Mouse (Mus musculus) hindbrain, embryonic 15.5 days (tissue): Measurements from ENCODE around the gene Nav1. TPM values are rescaled to one million over a fixed set of nuclear protein-coding genes. Genes with fewer than 3 reads are reported as not detected.
A peak's percentile ranks its signal among the peaks of the same experiment; 100 is the strongest.

Experiments
- ATAC-seq: fragments of 200-750 bp; cut with Nextera tagmentation; 2 replicates; pipeline ENCODE4 v1.8.0; 2017; ENCODE audit warnings: low read depth, moderate number of reproducible peaks, moderate TSS enrichment; ENCODE audit not compliant: low FRiP score
- H3K27ac ChIP-seq: fragments of 300-500 bp; sonication (generic); replicated peaks from 2 replicates; pipeline ENCODE4 v1.5.1; 2015; ENCODE audit warnings: mild to moderate bottlenecking, inconsistent platforms
- H3K27me3 ChIP-seq: fragments of 300-500 bp; sonication (generic); 2 replicates; pipeline ENCODE4 v1.6.1; 2015; ENCODE audit warnings: control low read depth, inconsistent platforms
- H3K36me3 ChIP-seq: fragments of 300-500 bp; sonication (generic); 2 replicates; pipeline ENCODE4 v1.6.1; 2015; ENCODE audit warnings: control low read depth, inconsistent platforms
- H3K4me1 ChIP-seq: fragments of 300-500 bp; sonication (generic); replicated peaks from 2 replicates; pipeline ENCODE4 v1.6.1; 2015; ENCODE audit warnings: control low read depth, inconsistent platforms
- H3K4me2 ChIP-seq: fragments of 300-500 bp; sonication (generic); 2 replicates; pipeline ENCODE4 v1.6.1; 2015; ENCODE audit warnings: moderate library complexity, mild to moderate bottlenecking, inconsistent platforms
- H3K4me3 ChIP-seq: fragments of 300-500 bp; sonication (generic); 2 replicates; pipeline ENCODE4 v1.5.1; 2015; ENCODE audit warnings: mild to moderate bottlenecking, inconsistent platforms
- H3K9ac ChIP-seq: fragments of 300-500 bp; sonication (generic); 2 replicates; pipeline ENCODE4 v1.6.1; 2015; ENCODE audit warnings: inconsistent platforms
- H3K9me3 ChIP-seq: fragments of 300-500 bp; sonication (generic); 2 replicates; pipeline ENCODE4 v1.6.1; 2016; ENCODE audit warnings: control low read depth, inconsistent platforms
- WGBS: fragments of 180-500 bp; shearing (Covaris S2); methylation state at CpG from one replicate; pipeline ENCODE4 v1.1.7; 2015; 5-methylcytosine and 5-hydroxymethylcytosine counted together
- polyA plus RNA-seq: library from polyadenylated mRNA; unstranded; fragments of >200 nt; fragmentation: Nextera tagmentation; extraction: Ambion mirVana; gene quantifications from 2 replicates; pipeline ENCODE4 v1.2.1, GENCODE M21; 2015

The Nav1 gene
- polyA plus RNA-seq, result 47.8 and 51.3 TPM in 2 replicates

DNA sequence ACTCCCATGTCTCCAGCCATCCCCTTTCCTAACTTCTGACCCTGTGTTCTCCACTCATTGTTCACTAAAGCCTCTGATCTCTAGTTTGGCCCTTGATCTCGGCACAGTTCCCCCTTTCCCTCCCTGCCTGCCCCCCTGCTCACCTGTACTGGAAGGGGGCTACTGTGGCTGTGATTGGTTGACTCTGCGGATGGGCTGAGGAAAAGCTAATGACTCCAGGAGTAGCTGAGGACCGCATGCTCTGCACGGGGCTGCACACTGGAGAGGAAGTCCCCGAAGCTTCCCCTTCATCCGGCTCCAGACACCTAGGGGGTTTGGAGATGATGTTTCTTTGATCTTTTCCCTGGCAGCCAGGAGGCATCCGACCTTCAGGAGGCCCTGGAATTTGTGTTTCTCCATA is at the start of gene Nav1:
Gene Nav1 (minus strand): TSS at position 277 of the 400 bp plus-strand sequence.
- Histone ChIP-seq H3K27ac (no peak within 1 kb of the TSS), H3K4me1 (peaks cover 17% of the 10 kb centered on the region), H3K36me3 (no peaks in the 10 kb centered on the region), H3K4me2 (no peak within 1 kb of the TSS), H3K9ac (no peak within 1 kb of the TSS), H3K27me3 (no peaks in the 10 kb centered on the region), H3K9me3 (no peaks in the 10 kb centered on the region), H3K4me3 (no peak within 1 kb of the TSS)
- ATAC-seq, result no peak
- WGBS, result 44% methylated on average over 7 of the region's 7 CpGs

- Histone ChIP-seq H3K4me3 (no peak overlapping the region), H3K4me2 (no peak overlapping the region), H3K36me3 (no peaks in the 10 kb centered on the region), H3K9ac (no peak overlapping the region), H3K9me3 (0 out of 2 replicates have a peak, but pooled peaks cover 3% of the 10 kb centered on the region), H3K4me1 (peaks cover under 1% of the 10 kb centered on the region), H3K27ac (no peak overlapping the region), H3K27me3 (no peaks in the 10 kb centered on the region)
- WGBS, result 89% methylated on average over 6 of the region's 6 CpGs
- no peak for ATAC-seq
Observed at GRCm38 (mm10) chr1:135653909-135654308, 46.8 kb upstream of the Nav1 start.

DNA sequence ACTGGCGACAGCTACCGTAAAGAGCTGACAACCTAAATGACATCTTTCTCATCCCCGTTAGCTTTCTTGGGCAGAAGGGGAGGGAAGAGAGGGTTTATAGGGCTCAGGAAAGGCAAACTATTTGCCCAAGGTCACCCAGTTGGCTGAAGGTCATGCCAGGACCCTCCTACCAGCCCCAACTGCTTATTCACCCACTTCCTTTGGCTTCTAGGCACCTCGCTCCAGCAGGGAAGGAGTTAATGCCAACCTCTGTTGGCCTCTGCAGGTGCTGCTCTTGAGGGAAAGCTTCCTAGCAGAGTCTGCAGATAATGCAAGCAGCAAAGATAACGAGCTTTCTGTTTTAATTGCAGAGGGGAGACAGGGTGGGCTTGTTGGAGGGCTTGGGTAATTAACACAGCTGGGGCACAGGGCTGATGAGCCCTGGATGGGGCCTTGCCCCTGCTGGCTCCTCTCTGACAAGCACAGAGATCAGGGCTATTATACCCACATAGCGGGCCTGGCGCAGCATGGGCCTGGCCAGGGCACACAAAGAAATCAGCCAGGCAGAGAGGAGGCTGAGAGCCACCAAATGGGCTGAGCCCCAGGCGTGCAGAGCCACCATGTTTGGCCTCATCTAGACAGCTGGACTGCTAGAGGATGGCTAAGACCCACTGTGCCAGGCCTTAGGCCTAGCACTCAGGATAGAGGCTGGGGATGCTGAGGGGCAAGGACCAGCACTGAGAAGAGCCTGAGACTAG is 38.5 kb upstream of the Nav1 start:
- Histone ChIP-seq H3K9me3 (no peaks in the 10 kb centered on the region), H3K4me1 (peaks cover 17% of the 10 kb centered on the region), H3K9ac (no peak overlapping the region), H3K27ac (peak overlapping the region; percentile 71), H3K36me3 (no peaks in the 10 kb centered on the region), H3K4me3 (no peak overlapping the region), H3K27me3 (no peaks in the 10 kb centered on the region), H3K4me2 (no peak overlapping the region)
- peak; percentile 87 for ATAC-seq
- WGBS, result 51% methylated on average over 8 of the region's 8 CpGs

DNA sequence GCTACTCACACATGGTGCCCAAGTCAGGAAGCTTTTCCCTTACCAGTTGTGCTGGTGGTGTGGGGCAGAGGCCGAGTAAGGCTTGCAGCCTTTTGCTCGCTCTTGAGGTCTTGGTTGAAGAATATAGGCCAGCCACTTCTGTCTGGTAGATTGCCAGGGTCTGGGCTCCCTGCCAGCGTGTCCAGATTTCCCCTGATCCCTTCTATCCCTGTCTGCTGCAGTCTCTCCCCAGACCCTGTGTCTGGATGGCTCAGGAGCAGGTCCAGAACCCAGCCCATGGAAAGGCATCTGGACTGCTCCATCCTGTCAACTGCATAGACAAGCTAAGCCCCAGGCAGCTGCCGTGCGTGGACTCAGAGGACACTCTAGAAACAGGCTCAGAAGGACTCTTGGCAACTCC is 37.0 kb upstream of the Nav1 start:
- Histone ChIP-seq H3K4me3 (no peak overlapping the region), H3K9ac (no peak overlapping the region), H3K9me3 (no peaks in the 10 kb centered on the region), H3K27ac (no peak overlapping the region), H3K4me1 (peaks cover 17% of the 10 kb centered on the region), H3K36me3 (no peaks in the 10 kb centered on the region), H3K4me2 (no peak overlapping the region), H3K27me3 (no peaks in the 10 kb centered on the region)
- WGBS, result 62% methylated on average over 5 of the region's 5 CpGs
- ATAC-seq, result no peak

DNA sequence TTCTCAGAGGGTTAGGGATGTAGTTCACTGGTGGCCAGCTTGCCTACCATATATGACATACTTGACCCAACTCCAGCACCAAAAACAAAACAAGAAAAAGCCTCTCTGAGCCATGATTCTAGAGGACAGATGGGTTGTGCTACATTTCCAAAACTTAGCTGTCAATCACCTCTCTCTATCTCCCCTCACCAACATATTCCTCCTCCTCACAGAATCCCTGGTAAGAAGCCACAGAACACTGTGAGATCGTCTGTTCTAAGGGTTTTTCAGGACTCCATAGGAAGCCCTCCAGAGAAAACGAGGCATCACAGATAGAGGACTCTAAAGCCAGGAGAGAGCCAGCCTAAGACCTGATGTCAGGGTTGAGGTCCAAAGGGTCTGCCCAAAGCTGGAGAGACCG is 36.6 kb upstream of the Nav1 start:
- WGBS, result 75% methylated on average over 3 of the region's 3 CpGs
- Histone ChIP-seq H3K27ac (no peak overlapping the region), H3K4me1 (peaks cover 17% of the 10 kb centered on the region), H3K27me3 (no peaks in the 10 kb centered on the region), H3K9ac (no peak overlapping the region), H3K9me3 (no peaks in the 10 kb centered on the region), H3K4me2 (no peak overlapping the region), H3K4me3 (no peak overlapping the region), H3K36me3 (no peaks in the 10 kb centered on the region)
- no peak for ATAC-seq

DNA sequence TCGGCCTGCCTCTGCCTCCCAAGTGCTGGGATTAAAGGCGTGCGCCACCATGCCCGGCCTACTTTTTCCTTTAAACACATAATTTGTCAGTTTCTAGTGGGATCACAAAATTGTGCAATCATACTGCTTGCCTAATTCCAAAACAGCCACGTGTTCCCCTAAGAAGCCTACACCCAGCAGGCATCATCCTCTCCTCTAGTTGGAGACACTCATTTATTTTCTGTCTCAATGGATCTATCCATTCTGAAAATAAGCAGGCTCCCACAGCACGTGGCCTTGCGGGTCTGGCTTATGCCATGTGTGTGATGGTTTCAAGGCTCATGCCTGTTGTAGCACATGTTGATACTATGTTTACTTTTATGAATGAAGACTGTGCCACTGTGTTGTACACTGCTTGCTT is 32.8 kb upstream of the Nav1 start:
- 88% methylated on average over 7 of the region's 7 CpGs for WGBS
- Histone ChIP-seq H3K4me1 (peaks cover 35% of the 10 kb centered on the region), H3K4me2 (no peak overlapping the region), H3K27ac (no peak overlapping the region), H3K9ac (no peak overlapping the region), H3K9me3 (no peaks in the 10 kb centered on the region), H3K36me3 (no peaks in the 10 kb centered on the region), H3K4me3 (no peak overlapping the region), H3K27me3 (no peaks in the 10 kb centered on the region)
- ATAC-seq, result no peak

DNA sequence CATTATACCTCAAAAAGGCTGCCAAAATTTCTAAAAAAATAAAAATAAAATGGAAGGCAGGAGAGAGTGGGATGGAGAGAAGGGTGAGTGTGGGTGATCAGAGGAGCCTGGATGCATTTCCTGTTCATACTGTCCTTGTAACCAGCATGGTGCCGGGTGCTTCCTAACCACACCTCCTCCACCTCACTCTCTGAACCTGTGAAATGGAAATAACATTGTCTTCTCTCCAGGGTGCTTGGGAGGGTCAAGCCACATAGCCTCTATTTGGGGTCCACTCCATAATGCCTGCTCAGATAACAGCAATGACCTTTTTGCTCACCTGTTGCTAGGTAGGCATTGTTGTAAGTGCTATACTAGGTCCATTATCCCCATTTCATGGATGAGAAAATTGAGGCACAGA is 32.0 kb upstream of the Nav1 start:
- Histone ChIP-seq H3K4me3 (no peak overlapping the region), H3K9ac (no peak overlapping the region), H3K4me2 (no peak overlapping the region), H3K9me3 (no peaks in the 10 kb centered on the region), H3K27ac (no peak overlapping the region), H3K4me1 (peaks cover 31% of the 10 kb centered on the region), H3K27me3 (no peaks in the 10 kb centered on the region), H3K36me3 (no peaks in the 10 kb centered on the region)
- no peak for ATAC-seq
- WGBS, result 100% methylated on average over 1 of the region's 1 CpGs

GRCm38 (mm10) chr1:135637574-135638008 is 30.5 kb upstream of the Nav1 start:
- Histone ChIP-seq H3K4me1 (peaks cover 31% of the 10 kb centered on the region), H3K9me3 (no peaks in the 10 kb centered on the region), H3K36me3 (no peaks in the 10 kb centered on the region), H3K9ac (no peak overlapping the region), H3K4me2 (no peak overlapping the region), H3K27ac (peak overlapping the region; percentile 22; the same call in 1 of the 2 replicates), H3K4me3 (no peak overlapping the region), H3K27me3 (no peaks in the 10 kb centered on the region)
- 2% methylated on average over 3 of the region's 3 CpGs for WGBS
- no peak for ATAC-seq

GRCm38 (mm10) chr1:135636111-135636511 is 29.0 kb upstream of the Nav1 start:
- no peaks in the 10 kb centered on the region for H3K27me3 ChIP-seq
- peaks cover 41% of the 10 kb centered on the region for H3K4me1 ChIP-seq
- H3K9me3 ChIP-seq, result no peaks in the 10 kb centered on the region
- no peaks in the 10 kb centered on the region for H3K36me3 ChIP-seq
- H3K9ac ChIP-seq, result no peak overlapping the region
- no peak overlapping the region for H3K4me2 ChIP-seq
- no peak for ATAC-seq
- H3K27ac ChIP-seq, result 0 out of 2 replicates have a peak overlapping the region, but pooled peaks have one; percentile 8
- H3K4me3 ChIP-seq, result no peak overlapping the region
- WGBS, result 27% methylated on average over 6 of the region's 6 CpGs

- Histone ChIP-seq H3K36me3 (no peaks in the 10 kb centered on the region), H3K9me3 (no peaks in the 10 kb centered on the region), H3K4me1 (peaks cover 42% of the 10 kb centered on the region), H3K27ac (0 out of 2 replicates have a peak overlapping the region, but pooled peaks have one; percentile 8), H3K27me3 (no peaks in the 10 kb centered on the region), H3K4me2 (no peak overlapping the region), H3K9ac (no peak overlapping the region), H3K4me3 (no peak overlapping the region)
- 67% methylated on average over 11 of the region's 11 CpGs for WGBS
- no peak for ATAC-seq
Observed at GRCm38 (mm10) chr1:135635323-135636064, 28.4 kb upstream of the Nav1 start.

GRCm38 (mm10) chr1:135634791-135635190 is 27.7 kb upstream of the Nav1 start:
- Histone ChIP-seq H3K4me3 (no peak overlapping the region), H3K36me3 (no peaks in the 10 kb centered on the region), H3K9ac (no peak overlapping the region), H3K27me3 (no peaks in the 10 kb centered on the region), H3K9me3 (no peaks in the 10 kb centered on the region), H3K4me2 (no peak overlapping the region), H3K4me1 (peaks cover 46% of the 10 kb centered on the region), H3K27ac (no peak overlapping the region)
- ATAC-seq, result no peak
- 30% methylated on average over 6 of the region's 6 CpGs for WGBS

- H3K4me3 ChIP-seq, result no peak overlapping the region
- H3K9ac ChIP-seq, result no peak overlapping the region
- no peaks in the 10 kb centered on the region for H3K9me3 ChIP-seq
- no peak overlapping the region for H3K27ac ChIP-seq
- peaks cover 46% of the 10 kb centered on the region for H3K4me1 ChIP-seq
- H3K4me2 ChIP-seq, result no peak overlapping the region
- H3K36me3 ChIP-seq, result no peaks in the 10 kb centered on the region
- ATAC-seq, result no peak
- H3K27me3 ChIP-seq, result no peaks in the 10 kb centered on the region
- 77% methylated on average over 2 of the region's 2 CpGs for WGBS
Observed at GRCm38 (mm10) chr1:135633884-135634283, 26.8 kb upstream of the Nav1 start.
